8 mouse cellular contexts compared by ENCODE assay signal in genomic region chr1:58761391-58762275, GRCm38 (mm10). TPM values are rescaled to one million over a fixed set of nuclear protein-coding genes. Genes with fewer than 3 reads are reported as not detected.
A peak's percentile ranks its signal among the peaks of the same experiment; 100 is the strongest.
DNase-seq lines count a peak whose midpoint lies in the region; ATAC-seq and TF ChIP-seq lines count a peak whose summit lies in the region.
"Not testable (repeated sequence)": the region's sequence is repeated elsewhere in the genome, so short reads cannot be mapped to it uniquely, and the experiment has no call there.

No protein-coding gene starts in this region.

- DNase-seq in 416B (ENCODE audit: low read depth): peak; percentile 91
- DNase-seq in Patski (ENCODE audit: low read depth, low spot score): not testable (repeated sequence)
- DNase-seq in heart, adult 11 months: peak; percentile 93
- peak; percentile 51 for DNase-seq in kidney, adult 11 months
- DNase-seq in liver, adult 2 months (ENCODE audit: extremely low read depth, low read depth, low spot score): peak; percentile 55
- DNase-seq in thymus, postnatal 14 days: peak; percentile 63

- H3K79me2 ChIP-seq in liver, adult 2 months (ENCODE audit: control insufficient read depth, insufficient read depth, low read length): not testable (repeated sequence)

- peaks cover 31% of the 10 kb centered on the region for H3K36me3 ChIP-seq in liver, adult 2 months (ENCODE audit: control insufficient read depth, insufficient read depth, low read length)

- not testable (repeated sequence) for H3K27me3 ChIP-seq in Patski; liver, adult 2 months (ENCODE audit: control insufficient read depth, insufficient read depth, low read length)

- not testable (repeated sequence) for TF ChIP-seq POLR2A in liver, adult 2 months (IDR thresholded peaks at IDR 0.05; ENCODE audit: extremely low read depth, insufficient read depth, low read length)

- in situ Hi-C loops in Patski (cut with MboI; ENCODE audit: low pct_unique_long_range_greater_than_20kb): loop anchor here (5.0 to 10.0 kb wide), 3 partner anchors 141 to 393 kb away; no protein-coding TSS in a partner anchor

- H3K4me3 ChIP-seq in brown adipose tissue, adult 24 weeks (ENCODE audit: insufficient read depth, low read depth, low read length); liver, adult 2 months (ENCODE audit: insufficient read depth, low read depth, low read length): not testable (repeated sequence)

- peak; percentile 63 for TF ChIP-seq CTCF in Patski (IDR thresholded peaks at IDR 0.05)
- peak; percentile 32 for TF ChIP-seq CTCF in liver, adult 2 months (IDR thresholded peaks at IDR 0.05; ENCODE audit: low read depth, low read length)

- CTCF ChIA-PET in Patski (lab: Charles Lee): interaction anchor here (0.9 to 2.3 kb wide), 2 partner anchors 9 to 14 kb away, joined by 4 to 8 read pairs; no protein-coding TSS in a partner anchor

- H3K9ac ChIP-seq in liver, adult 2 months (ENCODE audit: low read depth, low read length): not testable (repeated sequence)

- WGBS in liver, adult 2 months: 85% methylated on average over 5 of the region's 5 CpGs

- POLR2A ChIA-PET in Patski (lab: Charles Lee): interaction anchor here (0.6 to 1.1 kb wide), 4 partner anchors 14 to 905 kb away, joined by 3 to 5 read pairs (median 4); no protein-coding TSS in a partner anchor

- ATAC-seq in Patski: peak; percentile 74
- peak; percentile 72 for ATAC-seq in megakaryocyte, adult 5-6 weeks (ENCODE audit: poor library complexity, severe bottlenecking)

- peak overlapping the region; percentile 41; the same call in 1 of the 2 replicates for H3K27ac ChIP-seq in brown adipose tissue, adult 24 weeks (replicated peaks; ENCODE audit: low read depth, low read length)
- H3K27ac ChIP-seq in liver, adult 2 months (replicated peaks; ENCODE audit: insufficient read depth, low read depth, low read length): not testable (repeated sequence)

- H3K4me1 ChIP-seq in brown adipose tissue, adult 24 weeks (ENCODE audit: control insufficient read depth, insufficient read depth, insufficient read length, low read length); liver, adult 2 months (ENCODE audit: control insufficient read depth, insufficient read depth, low read length): not testable (repeated sequence)

RNA-seq across cellular contexts. Expression of gene Casp8, which starts 33.5 kb away (rescaled TPM):
- polyA plus RNA-seq in Patski (2021): 52.5 TPM
- 9.9 and 15.4 TPM in 2 replicates for polyA plus RNA-seq in brown adipose tissue, adult 24 weeks (2012; ENCODE audit: insufficient read depth, insufficient read length, missing spikeins)
- total RNA-seq in liver, adult 2 months (2014; rRNA removed): 14.6 and 20.1 TPM in 2 replicates
- 2.7 and 3.9 TPM in 2 replicates for polyA plus RNA-seq in liver, adult 2 months (2012; rRNA removed)
- total RNA-seq in megakaryocyte, adult 5-6 weeks (2015): 179 and 198 TPM in 2 replicates
- 144 and 170 TPM in 2 replicates for total RNA-seq in megakaryocyte, adult 5-6 weeks (2017)

RNA-seq across cellular contexts. Expression of gene Cflar, which starts 50.3 kb away (rescaled TPM):
- polyA plus RNA-seq in Patski (2021): 73.1 TPM
- polyA plus RNA-seq in brown adipose tissue, adult 24 weeks (2012; ENCODE audit: insufficient read depth, insufficient read length, missing spikeins): 43.9 and 53.5 TPM in 2 replicates
- total RNA-seq in liver, adult 2 months (2014; rRNA removed): 95.0 and 98.7 TPM in 2 replicates
- polyA plus RNA-seq in liver, adult 2 months (2012; rRNA removed): 43.5 and 45.7 TPM in 2 replicates
- 68.7 and 72.3 TPM in 2 replicates for total RNA-seq in megakaryocyte, adult 5-6 weeks (2015)
- total RNA-seq in megakaryocyte, adult 5-6 weeks (2017): 117 and 130 TPM in 2 replicates
